Mouse (Mus musculus): ENCODE results near the gene Hist1h2bk.

GRCm38 (mm10) chr13:22045311-22045710 is 9.6 kb downstream of the Hist1h2bk start:
- no peak for TF ChIP-seq CTCF (conservative IDR thresholded peaks at IDR 0.05; ENCODE audit: low read length)
- no peak for TF ChIP-seq POU5F1 (IDR thresholded peaks at IDR 0.05; ENCODE audit: borderline replicate concordance, low read length)

Data from E14TG2a.4 (cell line).